Mouse (Mus musculus) right cerebral cortex, postnatal 4 days (tissue): ENCODE data around the gene Ccdc155.

ENCODE experiments used
- DNase-seq: peaks from one replicate; pipeline ENCODE4 v3.0.0-alpha.2; 2022

Ccdc155 gene

GRCm38 (mm10) chr7:45204380-45205143 lies at the start of gene Ccdc155:
TSS of gene Ccdc155 (minus strand) at chr7:45204892.
- DNase-seq, result peak; percentile 94

- DNase-seq, result no peak
Observed at GRCm38 (mm10) chr7:45253806-45254205, 49.1 kb upstream of the Ccdc155 start.

GRCm38 (mm10) chr7:45247666-45248065 lies 43.0 kb upstream of the Ccdc155 start:
- DNase-seq, result no peak

GRCm38 (mm10) chr7:45241389-45241749 lies 36.7 kb upstream of the Ccdc155 start:
- DNase-seq, result no peak

- DNase-seq, result peak; percentile 72
Observed at GRCm38 (mm10) chr7:45240633-45241388, 36.1 kb upstream of the Ccdc155 start, which contains the start of gene Slc6a16. TSS of gene Slc6a16 (plus strand) at chr7:45241085.

GRCm38 (mm10) chr7:45240109-45240508 lies 35.4 kb upstream of the Ccdc155 start:
- DNase-seq, result no peak

GRCm38 (mm10) chr7:45238723-45239496 lies 34.2 kb upstream of the Ccdc155 start, which contains the start of gene Cd37:
TSS of gene Cd37 (minus strand) at chr7:45239115.
- DNase-seq, result no peak

- DNase-seq, result no peak
Observed at GRCm38 (mm10) chr7:45237747-45238699, 33.3 kb upstream of the Ccdc155 start.

GRCm38 (mm10) chr7:45235656-45236180 lies 31.0 kb upstream of the Ccdc155 start:
- no peak for DNase-seq

GRCm38 (mm10) chr7:45234922-45235571 lies 30.4 kb upstream of the Ccdc155 start:
- DNase-seq, result peak; percentile 39

- no peak for DNase-seq
Observed at GRCm38 (mm10) chr7:45234333-45234841, 29.7 kb upstream of the Ccdc155 start.

- peak; percentile 17 for DNase-seq
Observed at GRCm38 (mm10) chr7:45233580-45234332, 29.1 kb upstream of the Ccdc155 start.

- no peak for DNase-seq
Observed at GRCm38 (mm10) chr7:45232716-45233465, 28.2 kb upstream of the Ccdc155 start.

GRCm38 (mm10) chr7:45231941-45232340 lies 27.2 kb upstream of the Ccdc155 start:
- no peak for DNase-seq

GRCm38 (mm10) chr7:45231192-45231591 lies 26.5 kb upstream of the Ccdc155 start:
- DNase-seq, result no peak

- no peak for DNase-seq
Observed at GRCm38 (mm10) chr7:45229459-45230203, 24.9 kb upstream of the Ccdc155 start.

GRCm38 (mm10) chr7:45229046-45229445 lies 24.4 kb upstream of the Ccdc155 start:
- DNase-seq, result no peak

GRCm38 (mm10) chr7:45228548-45228947 lies 23.9 kb upstream of the Ccdc155 start:
- DNase-seq, result no peak

- DNase-seq, result no peak
Observed at GRCm38 (mm10) chr7:45226421-45226820, 21.7 kb upstream of the Ccdc155 start.
